Mouse (Mus musculus) testis, postnatal 14 days (tissue): Measurements from ENCODE around the gene Gm20605.
"Not testable (repeated sequence)": the region's sequence is repeated elsewhere in the genome, so short reads cannot be mapped to it uniquely, and the experiment has no call there.

ENCODE experiments used
- DNase-seq: peaks from one replicate; pipeline ENCODE4 v3.0.0; 2021; ENCODE audit warnings: low spot score

The Gm20605 gene

DNA sequence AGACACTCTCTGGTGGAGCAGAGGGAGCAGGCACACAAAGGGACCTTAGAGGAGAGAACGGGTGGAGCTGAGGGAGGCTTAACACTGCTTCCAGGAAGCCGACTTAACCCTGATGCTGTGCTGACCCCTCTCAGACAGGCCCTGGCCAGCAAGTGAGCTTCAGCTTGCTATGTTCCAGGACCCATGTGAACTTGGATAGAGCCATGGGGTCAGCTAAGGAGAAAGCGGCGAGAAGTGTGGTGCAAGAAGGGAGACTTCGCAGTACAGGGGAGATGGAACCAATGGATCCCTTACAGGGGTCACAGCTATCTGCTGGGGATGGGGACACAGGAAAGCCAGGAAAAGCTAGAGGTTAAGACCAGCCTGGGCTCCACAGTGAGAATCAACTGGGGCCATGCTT is 15.9 kb upstream of the Gm20605 start:
- DNase-seq, result no peak

DNA sequence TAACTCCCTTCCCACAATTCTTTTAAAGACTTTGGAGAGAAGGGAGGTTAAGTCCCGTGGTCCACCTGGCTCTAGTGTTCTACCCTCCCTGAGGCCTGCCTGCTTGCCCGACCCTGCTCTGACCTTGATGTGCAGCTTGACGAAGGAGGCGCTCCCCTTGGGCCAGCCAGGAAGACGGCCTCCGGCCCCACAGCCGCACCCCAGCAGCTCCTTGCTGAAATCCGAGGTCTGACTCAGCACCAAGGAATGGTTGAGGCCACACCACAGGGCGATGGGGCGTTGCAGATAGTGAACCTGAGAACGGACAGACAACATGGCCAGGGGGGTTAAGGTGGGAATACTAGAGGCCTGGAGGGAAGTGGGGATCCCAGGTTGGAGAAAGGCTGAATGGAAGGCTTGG is 15.4 kb upstream of the Gm20605 start, which contains the start of gene Pcolce:
Gene Pcolce (minus strand): TSS at position 235 of the 400 bp plus-strand sequence.
- DNase-seq, result no peak

DNA sequence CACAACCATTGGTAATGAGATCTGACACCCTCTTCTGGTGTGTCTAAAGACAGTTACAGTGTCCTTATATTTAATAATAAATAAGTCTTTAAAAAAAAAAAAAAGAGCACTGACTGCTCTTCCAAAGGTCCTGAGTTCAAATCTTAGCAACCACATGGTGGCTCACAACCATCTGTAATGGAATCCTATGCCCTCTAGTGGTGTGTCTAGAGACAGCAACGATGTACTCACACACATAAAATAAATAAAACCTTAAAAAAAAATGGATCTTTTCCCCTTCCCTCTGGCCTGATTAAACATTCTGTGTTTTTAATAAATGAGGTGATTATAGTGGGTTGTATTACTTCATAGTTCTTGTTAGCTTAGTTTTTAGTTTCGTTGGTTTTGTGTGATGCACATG is 14.1 kb upstream of the Gm20605 start:
- not testable (repeated sequence) for DNase-seq

DNA sequence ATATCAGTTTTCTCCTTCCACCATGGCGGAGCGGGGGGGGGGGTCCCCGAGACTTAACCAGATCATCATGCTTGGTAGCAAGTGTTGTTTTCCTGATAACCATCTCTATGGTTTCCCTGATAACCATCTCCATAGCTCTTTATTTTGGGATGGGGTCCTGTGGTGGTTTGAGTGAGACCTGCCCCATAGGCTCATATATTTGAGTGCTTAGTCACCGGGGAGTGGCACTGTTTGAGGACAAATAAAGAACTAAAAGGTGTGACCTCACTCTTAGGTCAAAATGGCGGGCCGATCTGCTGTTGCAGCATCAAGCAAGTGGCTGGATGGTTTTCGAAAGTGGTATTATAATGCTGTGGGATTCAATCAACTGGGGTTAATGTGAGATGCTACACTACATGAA is 13.6 kb upstream of the Gm20605 start:
- DNase-seq, result no peak

DNA sequence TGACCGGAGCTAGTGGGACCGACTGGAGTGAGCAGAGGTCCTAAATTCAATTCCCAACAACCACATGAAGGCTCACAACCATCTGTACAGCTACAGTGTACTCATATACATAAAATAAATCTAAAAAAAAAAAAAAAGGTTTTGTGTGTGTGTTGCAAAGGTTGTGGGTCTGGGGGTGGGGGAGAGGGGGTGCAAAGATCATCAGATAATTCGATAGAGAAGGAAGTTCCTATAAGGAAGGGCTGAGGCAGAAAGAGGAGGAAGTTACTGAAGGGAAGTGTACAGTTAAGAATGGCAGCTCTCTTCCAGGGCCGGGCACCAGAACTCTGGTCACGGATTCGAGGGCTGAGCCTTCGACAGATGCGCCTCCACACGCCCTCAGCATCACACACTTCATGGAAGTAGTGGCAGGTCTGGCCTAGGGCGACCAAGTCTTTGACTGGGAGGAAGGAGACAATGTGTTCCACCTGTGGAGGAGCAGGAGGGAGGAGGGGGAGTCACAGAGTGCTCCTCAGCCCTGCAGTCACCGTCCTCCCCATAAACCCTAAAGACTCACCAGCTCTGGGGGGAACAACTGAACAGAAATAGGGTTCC is 4.9 kb upstream of the Gm20605 start:
- DNase-seq, result no peak

DNA sequence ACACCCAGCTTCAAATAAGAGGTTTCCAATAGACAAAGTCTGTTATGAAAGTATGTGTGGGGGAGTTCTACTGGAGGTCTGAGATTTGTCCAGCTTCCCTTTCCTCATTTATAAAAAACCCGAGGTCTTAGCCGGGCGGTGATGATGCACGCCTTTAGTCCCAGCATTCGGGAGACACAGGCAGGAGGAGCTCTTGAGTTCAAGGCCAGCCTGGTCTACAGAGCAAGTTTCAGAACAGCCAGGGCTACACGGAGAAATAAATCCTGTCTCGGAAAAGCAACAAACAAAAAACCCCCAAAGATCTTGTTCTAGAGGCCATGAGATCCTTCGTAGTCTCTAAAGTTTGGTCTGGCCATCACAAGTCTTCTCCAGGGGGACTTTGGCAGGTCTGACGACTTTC is 984 bp upstream of the Gm20605 start:
- no peak for DNase-seq

DNA sequence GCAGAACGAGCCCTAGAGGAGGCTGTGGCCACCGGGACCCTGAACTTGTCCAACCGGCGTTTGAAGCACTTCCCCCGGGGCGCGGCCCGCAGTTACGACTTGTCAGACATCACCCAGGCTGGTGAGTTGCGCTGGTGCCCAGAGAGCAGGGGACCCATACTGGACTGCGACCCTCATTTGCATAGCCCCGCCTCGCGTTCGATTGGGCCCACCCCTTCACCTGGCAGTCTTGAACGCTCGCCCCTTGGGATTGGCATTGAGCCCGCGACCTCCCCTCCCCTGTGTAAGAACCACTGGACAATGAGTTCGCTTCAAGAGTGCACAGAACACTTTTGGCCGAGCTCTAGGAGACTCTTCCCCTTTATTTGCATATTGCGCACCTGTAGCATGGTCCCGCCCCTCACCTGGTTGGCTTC is 339 bp downstream of the Gm20605 start:
- DNase-seq, result peak; percentile 88

DNA sequence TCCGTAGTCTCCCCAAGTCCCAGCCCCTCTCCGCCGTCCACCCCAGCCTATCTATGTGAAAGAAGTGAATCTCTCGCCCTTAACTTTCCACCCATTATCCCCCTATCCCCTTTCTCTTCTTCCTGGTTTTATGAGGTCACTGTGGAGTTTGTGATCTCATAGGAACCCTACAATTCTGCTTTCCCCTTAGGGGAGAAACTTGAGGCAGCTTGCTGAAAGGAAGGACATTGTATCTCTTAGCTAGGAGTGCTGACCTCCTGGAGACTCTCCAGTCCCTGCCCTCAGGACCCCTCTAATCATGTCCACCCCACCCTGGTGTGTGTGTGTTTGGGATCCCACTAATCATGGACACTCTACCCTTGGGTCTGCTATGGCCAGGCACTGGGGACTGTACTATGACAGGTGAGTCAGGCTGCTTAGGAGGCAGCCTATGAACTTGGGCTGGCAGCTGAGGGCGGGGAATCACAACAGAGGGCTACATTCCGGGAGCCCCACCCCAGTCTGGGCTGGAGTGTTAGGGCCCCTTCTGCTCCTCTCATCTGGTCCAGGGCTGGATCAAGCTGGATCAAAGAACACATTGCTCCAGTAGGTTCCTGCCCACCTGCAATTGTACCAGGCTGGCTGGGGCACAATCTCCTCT is 1.1 kb downstream of the Gm20605 start:
- no peak for DNase-seq

DNA sequence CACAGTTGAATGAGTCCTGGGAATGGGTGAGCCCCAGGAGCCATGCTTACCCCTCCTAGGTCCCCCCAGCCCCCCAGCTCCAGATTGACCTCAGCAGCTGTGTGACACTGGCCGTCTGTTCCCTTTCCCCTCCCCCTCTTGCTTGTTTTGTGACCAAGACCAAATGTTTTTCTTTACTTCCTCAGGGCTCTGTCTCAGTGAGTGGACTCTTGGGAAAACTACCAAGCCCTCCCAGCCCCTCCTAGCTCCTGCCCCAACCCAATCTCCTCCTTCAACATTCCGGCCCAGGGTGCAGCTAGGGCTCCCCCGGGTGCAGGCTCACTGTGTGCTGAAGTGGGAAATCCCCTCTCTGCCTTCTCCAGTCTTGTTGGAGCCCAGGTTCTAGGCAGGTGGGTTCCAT is 1.6 kb downstream of the Gm20605 start:
- DNase-seq, result no peak

DNA sequence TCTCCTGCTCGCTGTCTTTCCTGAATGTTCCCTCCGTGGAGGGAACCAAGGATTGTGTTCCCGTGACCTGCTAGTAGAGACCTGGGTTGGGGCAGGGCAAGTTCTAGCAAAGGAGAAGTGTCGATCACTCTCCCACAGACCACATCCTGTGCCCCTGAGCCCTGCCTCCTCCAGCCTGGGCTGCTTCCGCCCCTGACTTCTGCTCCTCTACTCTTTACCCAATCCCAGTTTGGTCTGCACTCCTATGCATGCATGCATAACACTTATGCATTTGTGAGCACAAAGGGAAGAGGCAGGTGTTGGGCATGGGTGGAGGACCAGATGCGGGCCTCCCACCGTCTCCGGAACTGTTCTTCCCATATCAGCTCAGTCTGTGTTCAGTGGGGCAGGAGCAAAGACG is 2.2 kb downstream of the Gm20605 start:
- no peak for DNase-seq

DNA sequence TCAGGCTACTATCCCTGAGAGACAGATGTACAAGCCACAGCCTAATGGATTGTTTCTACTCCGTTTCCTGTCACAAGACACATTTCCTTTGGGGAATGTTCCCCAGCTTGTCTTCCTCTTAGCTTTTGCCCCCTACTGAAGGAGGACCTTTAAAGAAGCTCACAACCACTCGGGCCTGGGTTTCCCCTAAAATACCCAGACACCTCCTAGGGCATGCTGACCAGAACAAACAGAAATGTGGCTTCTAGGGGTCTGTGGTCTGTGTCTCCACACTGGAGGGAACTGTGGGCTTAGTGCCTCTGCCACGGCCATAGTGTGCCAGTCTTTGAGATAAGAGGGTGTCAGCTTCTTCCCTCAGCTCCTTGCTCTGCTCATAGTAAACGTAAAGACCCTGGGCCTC is 2.6 kb downstream of the Gm20605 start:
- DNase-seq, result no peak

DNA sequence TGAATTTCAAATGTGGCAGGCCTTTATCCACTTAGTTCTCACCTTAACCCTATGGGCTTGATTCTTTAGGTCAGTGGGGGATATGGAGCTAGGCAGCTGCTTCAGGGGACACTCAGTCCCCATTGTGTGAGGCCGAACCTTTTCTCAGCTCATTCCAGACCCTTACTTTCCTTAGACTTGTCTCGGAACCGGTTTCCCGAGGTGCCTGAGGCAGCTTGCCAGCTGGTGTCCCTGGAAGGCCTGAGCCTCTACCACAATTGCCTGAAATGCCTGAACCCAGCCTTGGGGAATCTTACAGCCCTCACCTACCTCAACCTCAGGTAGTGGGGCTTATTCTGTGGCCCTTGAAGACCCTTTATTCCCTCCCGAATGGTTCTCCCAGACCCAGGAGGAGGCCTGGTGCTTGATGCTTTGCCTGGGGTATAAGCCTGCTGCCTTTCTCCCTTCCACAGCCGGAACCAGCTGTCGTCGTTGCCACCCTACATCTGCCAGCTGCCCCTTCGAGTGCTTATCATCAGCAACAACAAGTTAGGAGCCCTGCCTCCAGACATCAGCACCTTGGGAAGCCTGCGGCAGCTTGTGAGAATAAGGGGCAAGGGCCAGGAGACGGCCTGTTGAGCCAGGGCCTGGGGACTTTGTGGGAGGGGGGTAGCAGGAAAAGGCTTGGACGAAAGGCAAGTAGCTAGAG is 4.6 kb downstream of the Gm20605 start:
- no peak for DNase-seq

DNA sequence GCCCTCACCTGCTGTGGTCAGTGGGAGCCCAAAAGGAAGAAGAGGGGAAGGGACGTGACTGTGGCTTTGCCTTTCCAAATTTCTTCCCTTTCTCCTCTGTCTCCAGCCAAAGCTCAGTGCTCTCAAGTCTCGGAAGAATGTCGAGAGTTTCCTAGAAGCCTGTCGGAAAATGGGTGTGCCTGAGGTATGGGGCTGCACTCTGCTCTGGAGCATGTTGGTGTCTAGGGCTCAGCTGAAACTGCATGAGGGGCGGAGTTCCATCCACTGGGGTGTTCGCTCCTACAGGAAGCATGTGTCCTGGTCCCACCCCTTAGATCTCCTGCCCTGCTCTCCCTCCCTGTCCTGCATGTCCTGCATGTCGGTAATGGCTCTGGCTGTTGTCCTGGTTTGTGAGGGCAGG is 10.5 kb downstream of the Gm20605 start:
- DNase-seq, result no peak

DNA sequence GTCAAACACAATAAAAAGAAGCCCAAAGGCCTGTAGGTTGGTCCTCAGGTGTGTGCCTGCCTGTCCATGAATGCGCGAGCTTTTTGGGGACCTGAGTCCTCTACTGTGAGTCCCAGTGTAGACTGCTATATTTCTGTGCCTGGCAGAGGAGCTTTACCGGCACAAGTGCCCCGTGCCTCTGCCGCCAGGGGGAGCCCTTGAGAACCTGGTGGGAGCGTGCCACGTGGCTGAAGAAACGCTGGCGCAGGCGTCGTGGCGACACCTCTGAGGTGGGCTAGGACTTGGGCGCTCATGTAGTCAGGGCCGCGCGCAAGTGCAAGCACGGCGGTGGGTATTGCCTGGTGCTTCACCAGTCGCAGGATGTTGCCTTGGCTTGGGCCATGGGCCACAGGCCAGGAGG is 12.1 kb downstream of the Gm20605 start, which contains the start of gene Sap25:
Gene Sap25 (plus strand): TSS at position 281 of the 400 bp plus-strand sequence.
- DNase-seq, result peak; percentile 76

DNA sequence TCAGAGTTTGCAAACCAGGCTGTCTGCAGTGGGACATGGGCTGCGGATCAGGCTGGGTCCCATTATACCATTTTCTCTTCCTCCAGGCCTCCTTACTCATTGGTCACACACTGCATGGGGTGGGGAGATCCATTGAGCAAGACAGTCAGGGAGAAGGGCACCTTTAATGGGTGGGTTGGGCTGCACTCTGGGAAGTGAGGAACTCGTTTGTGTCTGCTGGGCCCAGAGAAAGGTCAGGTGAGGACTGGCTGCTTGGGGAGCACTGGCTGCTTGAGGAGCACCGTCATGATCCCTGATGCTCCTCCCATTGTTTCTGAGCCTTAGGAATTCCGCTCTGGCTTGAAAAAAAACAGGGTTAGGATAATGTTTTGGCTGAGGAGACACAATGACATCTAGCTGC is 13.9 kb downstream of the Gm20605 start:
- DNase-seq, result no peak

DNA sequence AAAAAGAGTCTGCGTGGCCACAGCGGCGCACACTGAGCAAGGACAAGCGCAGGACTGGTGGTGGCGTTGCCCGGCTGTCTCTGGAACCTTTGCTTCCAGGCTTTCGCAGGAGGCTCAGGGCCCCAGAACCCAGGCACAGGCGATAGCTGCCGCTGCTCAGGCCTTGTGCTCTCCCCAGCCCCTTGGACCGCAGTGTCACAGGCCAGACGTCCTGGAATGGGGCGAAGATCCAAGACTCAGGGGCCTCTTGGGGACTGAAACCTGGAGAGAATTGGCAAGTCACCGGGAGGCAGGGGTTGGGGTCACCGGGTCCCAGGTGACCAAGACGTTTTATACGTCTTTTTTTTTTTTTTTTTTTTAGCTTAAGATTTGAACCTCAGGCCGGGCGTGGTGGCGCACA is 15.5 kb downstream of the Gm20605 start:
- DNase-seq, result no peak

DNA sequence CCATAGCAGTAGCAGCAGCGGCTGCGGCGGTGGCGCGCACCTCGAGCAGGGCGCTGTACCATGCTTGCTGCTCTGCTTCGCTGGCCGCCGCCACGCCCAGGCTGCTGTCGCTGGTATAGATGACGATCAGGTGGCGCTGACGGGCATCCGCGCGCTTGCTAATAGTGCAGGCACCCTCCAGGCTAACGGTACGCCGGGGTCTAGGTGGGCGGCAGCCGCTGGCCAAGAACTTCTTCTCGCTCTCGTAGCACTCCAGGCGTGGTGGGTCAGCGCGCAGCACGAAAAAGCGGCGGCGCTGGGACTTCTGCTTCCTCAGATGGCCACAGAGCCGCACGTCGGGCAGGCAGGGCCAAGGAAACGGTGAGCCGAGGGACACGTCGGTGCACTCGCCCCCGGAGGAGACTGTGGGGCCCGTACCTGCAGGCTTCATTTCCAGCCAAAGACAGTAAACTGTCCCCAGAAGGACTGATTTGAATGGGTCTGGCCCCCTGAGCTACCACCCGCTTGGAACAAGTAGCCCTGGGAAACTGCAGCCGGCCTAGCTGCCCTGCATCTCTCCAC is 16.2 kb downstream of the Gm20605 start:
- no peak for DNase-seq

DNA sequence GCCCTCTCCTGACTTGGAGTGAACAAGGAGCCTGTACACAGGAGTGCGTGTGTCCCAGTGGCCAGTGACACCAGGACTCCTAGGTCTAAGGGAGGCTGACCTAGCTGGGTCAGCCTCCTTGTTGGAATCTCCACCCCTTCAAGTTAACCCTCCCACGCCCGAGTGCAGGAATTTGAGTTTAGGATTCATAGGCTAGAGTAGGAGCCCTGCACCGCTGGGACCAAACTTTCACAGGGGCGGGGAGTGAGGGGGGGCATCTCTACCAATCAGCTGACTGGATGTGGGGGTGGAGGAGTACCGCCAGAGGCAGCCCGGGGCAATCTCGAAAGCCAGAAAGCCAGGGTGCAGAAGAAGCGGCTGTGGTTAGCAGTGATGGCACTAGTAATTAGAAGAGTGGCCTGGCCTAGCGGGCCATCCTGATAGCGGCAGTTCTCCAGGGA is 16.7 kb downstream of the Gm20605 start, which contains the start of gene Irs3:
Gene Irs3 (minus strand): TSS at position 63 of the 440 bp plus-strand sequence.
- no peak for DNase-seq

DNA sequence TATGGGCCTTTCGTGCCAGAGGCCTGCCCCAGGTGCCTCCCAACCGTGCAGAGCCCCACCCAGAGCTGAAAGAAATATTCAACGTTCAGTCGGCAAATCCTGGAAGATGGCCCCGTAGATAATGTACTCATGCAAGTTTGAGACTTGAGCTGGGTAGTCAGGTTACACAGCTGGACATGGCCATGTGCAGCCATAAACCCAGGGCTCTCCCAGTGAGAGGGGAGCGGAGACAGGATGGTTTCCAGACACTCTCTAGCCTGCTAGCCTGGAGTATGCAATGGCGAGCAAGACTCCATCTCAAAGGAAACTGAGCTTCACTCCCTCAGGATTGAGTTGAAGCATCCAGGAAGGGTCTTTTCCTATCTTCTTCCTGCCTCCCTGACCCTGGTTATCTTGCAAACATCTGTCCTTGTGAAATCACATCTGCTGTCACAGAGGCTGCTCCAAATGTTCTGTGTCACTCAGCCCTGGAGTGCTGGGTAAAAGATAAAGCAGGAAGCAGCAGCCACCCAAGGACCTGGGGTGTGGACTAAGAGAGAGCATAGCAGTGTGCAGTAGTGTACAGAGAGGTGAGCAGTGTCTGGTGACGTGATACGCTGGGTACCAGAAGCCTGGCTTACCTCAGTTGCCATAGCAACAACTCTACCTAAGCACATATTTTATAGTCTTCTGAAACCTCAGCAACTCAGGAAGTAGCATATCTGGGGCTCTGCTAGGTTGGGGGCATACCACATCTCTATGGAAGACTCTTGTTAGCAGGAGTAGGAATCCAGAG is 19.0 kb downstream of the Gm20605 start:
- no peak for DNase-seq

DNA sequence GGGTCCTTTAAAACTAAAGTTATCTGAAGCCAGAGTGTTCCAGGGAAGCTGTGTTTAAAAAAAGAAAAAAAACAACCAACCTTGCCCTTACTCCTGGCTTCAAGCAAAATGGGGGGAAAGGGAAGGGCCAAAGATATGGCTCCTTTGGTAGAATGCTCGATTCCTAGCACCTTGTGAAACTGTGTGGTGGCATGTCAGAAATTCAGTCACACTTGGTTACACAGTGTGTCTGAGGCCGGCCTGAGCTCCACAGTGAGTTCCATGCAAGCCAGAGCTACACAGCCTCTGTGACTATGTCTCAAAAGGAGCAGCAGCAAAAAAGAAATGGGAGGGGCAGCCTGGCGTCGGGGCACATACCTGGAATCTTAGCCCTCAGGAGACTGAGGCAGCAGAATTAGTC is 20.3 kb downstream of the Gm20605 start:
- no peak for DNase-seq

DNA sequence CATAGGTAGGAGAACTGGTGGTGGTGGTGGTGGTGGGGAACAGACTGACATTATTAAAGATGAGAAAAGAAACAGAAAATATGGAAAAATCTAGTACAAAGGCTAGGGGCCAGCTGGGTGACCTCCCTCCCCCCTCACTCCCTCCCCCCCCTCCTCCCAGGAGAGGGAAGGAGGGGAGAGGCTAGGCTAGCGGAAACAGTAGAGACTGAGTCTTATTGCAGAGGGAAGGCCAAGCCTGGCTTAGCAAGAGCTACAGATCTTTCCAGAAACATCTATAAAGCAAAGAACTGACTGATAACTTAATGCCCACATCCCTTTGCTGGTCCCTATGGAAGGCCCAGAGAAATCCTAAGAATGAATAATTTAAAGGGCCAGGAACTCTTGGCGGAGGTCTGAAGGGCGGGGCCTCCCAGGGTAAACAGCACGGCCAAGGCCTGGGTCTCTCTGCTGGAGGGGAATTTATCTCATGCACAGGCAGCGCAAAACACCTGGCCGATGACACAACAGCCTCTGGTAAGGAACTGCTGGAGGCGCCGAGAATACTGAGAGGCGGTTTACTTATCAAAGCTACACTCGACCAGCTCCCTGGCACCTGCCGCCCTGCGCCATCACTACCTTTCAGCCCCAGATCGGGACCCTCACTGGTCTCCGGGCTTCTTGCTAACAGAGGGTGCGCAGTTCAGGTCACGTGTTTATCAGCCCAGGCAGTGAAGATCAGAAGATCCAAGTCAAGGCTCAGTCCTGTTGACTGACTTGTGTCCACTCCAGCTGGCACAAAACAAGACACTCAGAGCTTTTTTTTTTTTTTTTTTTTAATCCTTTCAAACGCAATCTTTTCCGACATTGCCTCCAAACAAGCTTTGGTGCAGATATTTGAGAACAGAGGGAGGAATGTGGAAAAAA is 20.9 kb downstream of the Gm20605 start:
- DNase-seq, result peak; percentile 52
